Mouse (Mus musculus) kidney, adult 18-20 months (tissue): ENCODE data around the gene Cacna1g.

ENCODE experiments used
- DNase-seq: peaks from one replicate; pipeline ENCODE4 v3.0.0; 2021

The Cacna1g gene

DNA sequence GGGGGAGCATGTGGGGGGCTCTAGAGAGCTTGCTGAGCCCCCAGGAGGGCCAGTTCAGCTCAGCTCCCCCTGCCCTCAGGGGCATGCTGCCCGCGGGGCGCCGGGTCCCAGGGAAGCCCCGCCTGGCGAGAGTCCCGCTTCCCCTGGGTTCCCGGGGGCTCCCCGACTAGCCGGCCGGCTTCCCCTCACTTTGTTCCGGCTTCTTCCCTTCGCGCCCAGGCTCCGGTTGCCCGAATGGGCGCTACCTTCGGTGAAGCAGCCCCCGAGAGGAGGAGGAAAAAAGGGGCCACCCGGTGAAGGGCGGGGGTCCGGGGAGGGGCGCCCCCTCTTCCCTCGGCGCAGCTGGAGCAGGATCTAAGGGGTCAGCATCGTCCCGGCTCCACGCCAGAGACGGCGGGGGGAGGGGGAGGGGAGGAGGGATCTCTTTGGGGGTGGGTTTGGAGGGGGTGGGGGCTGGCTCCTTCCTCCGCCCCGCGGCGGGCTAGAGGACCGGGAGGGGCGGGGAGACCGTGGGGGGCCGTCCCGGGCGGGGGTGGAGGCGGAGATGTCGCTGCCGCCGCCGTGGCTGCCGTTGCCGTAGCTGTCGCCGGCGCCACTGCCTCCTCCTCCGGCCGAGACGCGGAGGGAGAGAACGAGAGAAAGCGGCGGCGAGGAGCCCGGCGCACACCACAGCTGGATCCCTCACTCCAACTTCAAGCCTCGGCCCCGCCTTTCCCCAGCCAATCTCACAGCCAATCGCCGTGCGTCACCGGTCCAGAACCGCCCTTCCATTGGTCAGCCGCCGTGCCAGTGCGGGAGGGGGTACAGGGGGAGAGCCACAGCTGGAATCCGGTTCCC, at the start of gene Cacna1g:
TSS of gene Cacna1g (minus strand) at position 492 of the 837 bp plus-strand sequence.
- DNase-seq, result peak; percentile 86

DNA sequence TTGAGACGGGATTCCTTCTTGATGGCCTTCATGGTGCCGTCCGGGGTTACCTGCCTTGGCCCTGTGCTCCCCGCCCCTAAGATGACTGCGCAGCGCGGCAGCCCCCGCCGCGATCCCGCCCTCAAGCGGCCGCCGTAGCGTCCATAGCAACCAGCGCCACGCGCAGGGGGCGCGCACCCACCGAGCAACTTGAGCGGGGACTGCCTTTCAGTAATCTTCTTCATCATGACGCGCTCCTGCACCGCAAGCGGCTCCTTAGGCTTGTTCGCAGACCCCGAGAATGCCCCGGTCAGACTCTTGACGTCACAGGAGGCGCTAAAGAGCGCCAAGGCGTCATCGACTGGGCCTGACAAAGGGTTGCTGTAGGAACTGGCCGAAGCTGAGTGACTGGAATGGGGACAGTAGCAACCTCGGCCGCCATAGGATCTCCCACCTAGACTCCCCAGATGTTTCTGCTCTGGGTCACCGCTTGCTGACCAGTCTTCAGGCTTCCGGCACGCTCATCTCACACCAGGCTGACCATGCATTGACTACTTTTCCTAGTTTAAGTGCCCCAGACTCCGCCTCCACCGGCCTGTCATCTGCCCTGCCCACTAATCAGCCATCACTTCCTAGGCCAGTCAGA, 47.3 kb upstream of the Cacna1g start, which contains the start of gene Mycbpap:
TSS of gene Mycbpap (minus strand) at position 524 of the 625 bp plus-strand sequence.
- peak; percentile 78 for DNase-seq

DNA sequence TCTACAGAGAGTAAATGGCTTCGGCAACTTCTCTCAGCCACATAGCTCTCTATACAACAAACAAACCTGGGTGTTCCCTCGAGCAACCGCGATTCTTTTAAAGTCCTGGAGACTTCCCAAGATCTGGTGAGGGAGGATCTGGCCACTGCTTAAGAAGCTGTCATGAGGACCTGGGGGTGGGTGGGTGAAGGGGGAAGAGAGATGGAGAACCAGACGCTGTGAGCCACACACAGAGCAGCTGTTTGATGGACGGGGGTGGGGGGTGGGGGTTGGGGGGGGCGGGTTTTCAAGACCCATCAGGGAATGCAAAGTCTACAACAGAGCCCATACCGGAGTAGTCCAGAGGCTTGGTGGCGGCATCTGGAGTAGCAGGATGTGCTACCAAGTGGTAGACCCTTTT, 39.5 kb upstream of the Cacna1g start:
- DNase-seq, result no peak

DNA sequence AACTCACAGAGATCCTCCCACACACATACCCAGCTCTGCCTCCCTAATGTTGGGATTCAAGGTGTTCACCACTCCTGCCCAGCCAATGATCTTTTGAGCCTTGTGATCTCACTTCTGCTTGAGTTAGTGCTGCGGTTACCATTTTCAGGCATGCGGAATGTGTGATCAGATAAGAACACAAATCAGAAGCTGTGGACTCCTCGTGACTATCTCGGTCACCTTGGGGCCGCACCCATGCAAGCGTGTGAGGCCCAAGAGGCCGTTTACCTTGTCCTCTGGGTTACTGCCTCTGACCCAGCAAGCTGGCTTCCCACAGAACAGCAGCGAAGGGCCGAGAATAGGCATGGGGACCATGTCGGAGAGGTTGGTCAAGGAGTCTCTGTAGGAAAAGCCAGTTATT, 35.0 kb upstream of the Cacna1g start:
- DNase-seq, result peak; percentile 51

DNA sequence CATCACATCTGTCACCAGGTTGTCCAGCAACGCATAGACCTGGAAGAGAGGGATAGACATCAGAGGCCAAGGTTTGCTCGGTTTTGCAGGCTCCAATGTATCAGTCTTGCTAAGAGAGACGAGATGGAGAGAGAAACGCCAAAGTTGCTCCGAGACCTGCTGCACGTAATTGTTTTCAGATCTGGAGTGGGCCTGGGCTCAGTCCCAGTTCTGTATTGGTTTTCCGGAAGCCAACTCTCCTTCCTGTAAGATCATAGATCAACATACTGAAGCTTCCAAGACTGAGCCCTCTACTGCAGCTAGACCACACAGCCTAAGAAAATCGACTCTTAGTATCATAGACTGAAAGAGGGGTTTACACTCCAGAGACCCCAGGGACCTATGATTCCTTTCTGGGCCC, 27.5 kb upstream of the Cacna1g start:
- DNase-seq, result no peak

DNA sequence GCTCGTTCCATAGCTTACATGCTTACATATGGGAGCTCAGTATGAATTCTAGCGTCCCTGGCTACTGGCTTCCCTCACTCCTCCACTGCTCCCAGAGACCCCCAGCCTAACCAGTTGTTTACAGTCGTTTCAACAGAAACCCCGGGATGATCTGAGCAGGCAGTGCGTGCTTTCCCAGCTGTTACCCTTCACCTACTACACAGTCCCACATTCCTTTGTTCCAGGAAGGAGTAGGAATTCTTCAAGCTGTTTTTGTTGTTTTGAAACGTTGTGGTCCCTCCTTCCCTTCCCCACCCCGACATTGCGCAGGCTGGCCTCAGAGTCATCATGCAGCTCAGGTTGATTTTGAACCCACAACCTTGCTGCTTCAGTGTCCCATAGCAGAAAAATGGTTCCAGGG, 26.4 kb upstream of the Cacna1g start:
- DNase-seq, result no peak

DNA sequence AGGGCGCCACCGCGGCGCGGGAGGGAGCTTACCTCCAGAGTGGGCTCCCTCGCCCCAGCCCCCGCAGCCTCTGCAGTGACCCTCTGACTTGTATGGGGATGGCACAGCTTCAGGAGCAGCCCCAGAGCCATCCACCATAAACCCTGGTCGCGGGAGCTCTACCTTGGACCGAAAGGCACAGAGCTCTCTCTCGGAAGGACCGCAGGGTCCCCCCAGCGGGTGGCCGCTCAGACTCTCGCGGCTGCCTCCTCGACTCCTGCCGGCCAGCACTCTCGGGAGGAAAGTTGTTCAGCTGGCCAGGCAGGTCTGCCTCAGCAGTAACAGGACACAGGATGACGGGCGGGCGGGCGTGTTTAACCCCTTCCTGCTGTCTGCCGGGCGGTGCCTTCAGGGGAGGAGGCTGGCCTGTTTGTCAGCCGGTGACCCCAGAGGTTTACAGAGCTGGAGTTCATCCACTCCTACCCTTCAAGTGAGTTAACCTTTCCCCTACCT, 25.7 kb upstream of the Cacna1g start, which contains the start of gene Epn3:
TSS of gene Epn3 (minus strand) at position 314 of the 492 bp plus-strand sequence.
- peak; percentile 66 for DNase-seq

DNA sequence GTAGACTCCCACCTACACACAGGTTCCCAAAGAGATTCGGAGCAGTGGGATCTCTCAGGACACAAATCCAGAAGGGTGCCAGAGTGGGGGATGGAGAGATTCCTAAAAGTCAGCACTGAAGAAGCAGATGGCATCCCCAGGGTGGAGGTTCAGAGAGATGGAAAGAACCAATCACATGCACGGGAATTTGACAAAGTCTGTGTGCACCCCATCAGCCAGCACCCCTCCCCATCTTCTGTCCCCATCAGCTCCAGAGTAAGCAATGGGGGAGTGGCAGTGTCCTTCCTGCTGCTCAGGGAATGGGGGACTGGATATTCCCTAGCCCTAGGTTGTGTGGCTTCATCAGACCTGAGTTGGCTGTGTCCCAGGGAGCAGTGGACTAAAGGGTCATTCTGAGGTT, 25.0 kb upstream of the Cacna1g start:
- DNase-seq, result no peak

DNA sequence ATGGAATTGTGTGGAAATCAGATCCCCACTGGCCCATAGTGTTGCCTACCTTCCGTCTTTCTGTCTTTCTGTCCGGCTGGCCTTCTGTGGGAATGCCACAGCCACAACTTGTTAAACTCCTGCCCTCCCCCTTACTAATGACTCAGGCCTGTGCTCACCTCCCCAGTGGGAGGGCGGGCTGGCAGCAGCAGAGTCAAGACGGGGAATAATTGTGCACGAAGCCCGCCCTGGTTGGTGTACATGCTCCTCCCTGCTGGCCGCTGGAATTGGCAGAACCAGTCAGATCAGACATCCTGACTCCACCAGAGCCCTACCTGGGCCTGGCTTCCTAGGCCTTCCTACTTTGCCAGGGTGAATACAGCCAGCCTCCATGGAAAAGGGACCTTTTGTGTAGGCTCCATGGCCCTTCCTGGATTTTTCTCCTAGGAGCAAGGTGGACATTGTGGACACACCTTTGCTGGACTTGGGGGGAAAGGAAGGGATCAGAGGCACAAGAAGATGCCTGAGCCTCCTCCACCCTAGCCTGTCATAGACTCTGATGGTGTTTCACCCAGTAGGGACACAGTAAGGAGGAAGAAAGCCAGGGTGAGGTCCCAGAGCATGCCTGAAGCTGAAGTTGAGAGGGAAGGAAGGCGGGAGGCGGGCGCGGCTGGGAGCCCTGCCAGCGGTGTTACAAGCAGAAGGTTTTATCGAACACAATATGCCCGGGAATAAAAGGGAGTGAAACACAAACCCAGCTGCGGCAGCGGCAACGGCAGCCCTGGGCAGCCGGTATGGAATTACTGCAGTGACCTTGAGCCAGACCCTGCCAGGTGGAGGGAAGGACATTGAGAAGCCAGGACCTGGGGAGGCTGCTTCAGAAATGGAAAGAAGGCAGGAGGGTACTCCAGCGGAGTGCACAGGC, 24.3 kb upstream of the Cacna1g start:
- peak; percentile 71 for DNase-seq

DNA sequence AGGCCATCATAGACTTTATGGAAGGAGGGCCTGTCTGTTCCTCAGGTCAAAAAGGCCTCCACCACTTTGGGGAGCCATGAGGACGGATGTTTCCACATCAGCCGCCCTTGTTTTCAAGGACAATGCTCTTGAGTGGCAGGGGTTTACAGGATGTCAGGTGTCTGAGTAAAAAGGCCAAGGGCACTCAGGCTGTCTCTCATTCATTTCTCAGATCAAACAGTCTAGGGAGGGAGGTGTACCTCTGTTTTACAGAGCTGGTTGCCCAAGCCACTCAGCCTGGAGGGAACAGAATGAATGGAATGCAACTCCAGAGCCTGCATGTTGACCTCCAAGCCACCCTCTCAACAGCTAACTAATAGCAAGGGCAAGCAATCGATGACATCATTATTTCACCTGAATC, 21.4 kb upstream of the Cacna1g start:
- no peak for DNase-seq

DNA sequence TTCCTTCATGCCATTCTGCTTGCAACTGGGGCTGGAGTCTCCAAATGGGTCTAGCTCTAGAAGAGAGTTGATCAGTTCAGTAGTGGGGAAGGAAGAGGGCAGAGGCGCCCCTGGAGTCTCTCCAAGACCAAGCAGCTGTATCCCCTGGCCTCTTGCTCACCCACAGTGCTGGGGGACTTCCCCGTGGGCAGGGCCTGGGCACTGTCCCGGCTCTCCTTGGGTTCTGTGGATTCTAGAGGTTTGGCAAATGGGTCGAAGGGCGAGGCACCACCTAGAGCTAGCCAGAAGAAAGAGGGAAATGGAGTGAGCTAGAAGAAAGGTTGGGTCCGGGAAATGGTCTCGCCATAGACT, 17.7 kb upstream of the Cacna1g start:
- no peak for DNase-seq

DNA sequence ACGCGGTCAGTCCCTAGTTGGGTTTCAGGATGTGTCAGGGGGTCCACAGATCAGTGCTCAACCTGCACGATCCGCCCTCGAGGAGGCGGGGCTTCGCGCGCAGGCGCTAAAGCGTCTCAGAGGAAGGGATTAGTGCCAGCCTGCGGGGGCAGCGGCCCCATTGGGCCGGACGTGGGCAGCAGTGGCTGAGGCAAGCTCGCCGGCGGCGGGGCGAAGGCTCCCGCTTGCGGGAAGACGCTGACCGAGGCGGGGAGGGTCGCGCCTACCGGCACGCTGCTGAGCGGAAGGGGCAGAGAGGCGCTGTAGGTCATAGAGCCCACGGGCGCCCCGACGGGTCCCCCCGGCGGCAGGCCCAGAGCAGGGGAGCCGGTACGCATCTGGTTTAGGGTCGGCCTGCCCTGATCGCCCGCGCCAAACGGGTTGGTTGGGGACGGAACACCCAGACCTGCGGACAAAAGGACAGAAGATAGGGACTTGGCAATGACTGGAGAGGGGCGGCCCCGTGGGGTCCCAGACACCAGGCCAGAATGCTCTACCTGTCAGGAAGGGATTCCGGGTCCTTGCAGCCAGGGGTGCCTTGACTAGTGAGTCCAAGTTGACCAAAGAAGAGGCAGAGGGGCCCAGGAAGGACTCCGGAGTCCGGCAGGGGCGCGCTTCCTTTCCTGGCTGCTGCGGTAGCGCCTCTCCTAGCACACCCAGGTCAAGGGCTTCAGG, 17.2 kb upstream of the Cacna1g start:
- DNase-seq, result peak; percentile 42

DNA sequence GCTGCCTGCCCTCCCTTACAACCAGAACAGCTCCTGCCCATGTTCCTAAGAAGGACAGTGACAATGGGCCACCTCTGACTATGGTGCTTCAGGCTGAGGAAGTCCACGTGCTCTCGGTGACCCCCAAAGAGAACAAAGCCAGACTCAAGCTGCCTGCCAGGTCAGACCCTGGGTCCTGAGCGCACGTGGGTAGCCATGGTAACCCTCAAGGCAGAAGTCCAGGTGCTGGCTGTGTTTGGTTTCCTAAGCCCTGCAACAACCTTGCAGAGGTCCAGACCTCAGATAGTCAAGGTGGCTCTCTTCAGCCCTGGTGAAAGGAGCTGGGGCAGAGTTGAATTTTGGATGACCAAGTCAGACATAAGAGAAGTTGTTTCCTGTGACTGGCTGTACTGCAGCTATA, 15.7 kb upstream of the Cacna1g start:
- no peak for DNase-seq

DNA sequence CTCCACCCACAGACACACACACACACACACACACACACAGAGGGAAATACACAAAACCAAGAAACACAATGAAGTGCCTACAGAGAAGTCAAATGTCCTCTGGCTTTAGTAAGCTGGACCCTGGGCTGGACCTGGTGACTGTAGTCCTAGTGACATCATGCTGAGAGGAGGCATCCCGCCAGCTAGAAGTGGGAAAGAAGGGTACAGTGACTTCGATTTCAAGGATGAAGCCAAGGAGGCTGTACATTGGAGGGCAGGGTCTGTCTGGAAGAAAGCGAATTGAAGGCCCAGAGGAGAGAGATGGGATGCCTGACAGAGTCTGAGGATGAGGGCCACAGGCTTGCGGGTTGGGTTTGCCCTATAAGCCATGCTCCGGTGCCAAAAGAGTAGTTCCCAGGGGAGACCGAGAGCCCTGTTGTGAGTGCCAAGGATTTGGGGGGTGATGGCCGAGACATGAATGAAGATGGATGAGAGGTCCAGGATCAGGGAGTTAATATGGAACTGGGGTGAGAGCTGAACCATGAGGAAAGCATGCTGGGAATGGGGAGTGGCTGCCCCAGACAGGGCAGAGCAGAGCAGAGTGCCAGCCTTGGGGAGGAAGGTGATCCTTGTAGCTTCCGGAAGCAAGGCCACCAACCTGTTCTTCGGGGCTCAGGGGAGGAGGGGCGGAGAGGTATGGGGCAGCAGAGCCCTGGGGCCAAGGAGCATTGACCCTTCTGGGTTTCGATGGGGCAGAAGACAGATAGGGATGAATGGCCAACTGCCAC, 15.0 kb upstream of the Cacna1g start:
- no peak for DNase-seq

DNA sequence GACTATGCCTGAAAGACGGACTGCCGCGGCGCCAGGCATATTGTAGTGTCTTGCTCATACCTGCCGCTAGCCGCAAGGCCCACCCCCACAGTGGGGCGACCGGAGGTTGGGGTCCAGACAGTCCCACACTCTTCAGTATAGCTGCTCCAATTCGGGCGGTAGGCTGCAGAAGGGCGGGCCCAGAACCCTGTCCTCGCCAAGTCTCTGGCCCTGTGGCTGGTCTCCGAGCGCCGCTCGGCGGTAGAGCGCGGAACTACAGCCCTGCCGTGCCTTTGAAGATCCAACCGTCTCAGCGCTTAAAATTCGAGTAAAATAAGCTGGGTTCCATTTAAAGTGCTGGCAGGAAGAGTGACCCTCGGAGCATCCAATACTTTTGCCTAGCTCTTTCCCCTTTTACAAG, 12.0 kb upstream of the Cacna1g start, which contains the start of gene Spata20:
TSS of gene Spata20 (minus strand) at position 179 of the 400 bp plus-strand sequence.
- peak; percentile 91 for DNase-seq

DNA sequence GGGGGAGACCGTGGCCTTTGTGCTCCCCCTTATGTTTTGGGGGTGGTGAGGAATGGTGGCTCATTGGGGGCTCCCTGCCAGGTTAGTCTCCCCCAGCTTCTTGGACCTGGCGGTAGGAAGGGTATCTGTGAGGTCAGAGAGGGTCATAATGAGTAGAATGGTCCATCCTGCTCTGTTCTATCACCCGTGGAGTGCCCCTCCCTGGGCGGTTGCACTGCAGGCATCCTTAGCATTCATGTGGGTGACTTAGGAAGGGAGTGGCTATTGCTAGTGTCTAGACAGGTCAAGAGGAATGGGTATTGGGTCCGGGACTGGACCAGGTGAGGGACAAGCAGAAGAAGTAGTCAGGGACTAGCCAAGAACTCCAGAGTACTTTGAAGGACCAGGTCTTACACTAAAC, 11.2 kb upstream of the Cacna1g start:
- DNase-seq, result no peak

DNA sequence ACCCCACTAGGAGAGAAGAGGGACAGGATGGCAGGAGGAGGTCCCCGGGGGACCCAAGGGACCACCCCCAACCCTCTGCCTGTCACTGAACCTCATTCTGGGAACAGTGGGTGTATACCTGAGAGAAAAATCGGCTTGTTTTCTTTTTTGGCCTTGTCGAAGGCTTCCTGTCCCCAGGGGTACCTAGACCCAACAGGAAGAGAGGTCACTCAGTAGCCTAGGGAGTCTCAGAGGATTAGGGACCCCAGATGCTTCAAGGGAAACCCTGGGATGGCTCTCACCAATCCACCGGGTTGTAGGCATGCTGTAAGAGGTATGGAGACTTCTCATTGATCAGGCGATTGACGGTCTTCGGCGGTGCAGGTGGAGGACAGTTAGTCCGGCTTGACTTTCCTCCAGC, 10.6 kb upstream of the Cacna1g start:
- DNase-seq, result no peak

DNA sequence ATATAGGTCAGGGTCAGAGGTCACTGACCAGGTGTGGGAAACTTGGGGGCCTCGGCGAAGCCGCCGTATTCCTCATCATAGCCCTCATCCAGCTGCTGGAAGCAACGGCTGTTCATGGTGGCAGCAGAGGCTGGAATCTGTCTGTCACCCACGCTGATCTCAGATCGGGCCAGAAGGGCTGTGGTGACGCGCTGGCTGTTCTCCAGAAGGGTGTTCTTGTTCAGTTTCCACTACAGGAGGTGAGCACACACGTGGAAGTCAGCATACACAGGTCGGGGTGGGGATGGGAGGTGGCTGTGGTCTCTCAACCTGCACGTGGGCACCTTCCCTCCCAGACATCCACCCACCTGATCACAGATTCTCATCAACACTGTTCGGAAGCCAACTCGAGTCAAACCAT, 9.9 kb upstream of the Cacna1g start:
- DNase-seq, result no peak

DNA sequence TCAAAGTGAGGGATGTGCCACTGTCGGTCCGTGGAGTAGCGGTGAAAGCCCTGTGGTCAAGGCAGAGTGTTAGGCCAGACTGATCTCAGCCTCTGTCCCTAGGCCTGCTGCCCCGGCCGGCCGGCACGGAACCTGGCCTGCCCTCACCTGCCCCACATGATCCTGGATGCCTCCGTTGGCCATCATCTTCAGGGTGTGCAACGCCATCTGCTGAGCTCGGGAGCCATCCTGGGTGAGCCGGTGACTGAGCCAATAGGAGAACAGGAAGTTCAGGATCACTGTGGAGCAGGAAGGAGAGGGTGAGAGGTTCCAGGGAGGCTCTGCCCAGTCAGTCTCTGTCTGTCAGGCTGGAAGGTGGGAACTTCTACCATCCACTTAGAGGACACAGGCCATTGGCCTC, 9.4 kb upstream of the Cacna1g start:
- peak; percentile 33 for DNase-seq

DNA sequence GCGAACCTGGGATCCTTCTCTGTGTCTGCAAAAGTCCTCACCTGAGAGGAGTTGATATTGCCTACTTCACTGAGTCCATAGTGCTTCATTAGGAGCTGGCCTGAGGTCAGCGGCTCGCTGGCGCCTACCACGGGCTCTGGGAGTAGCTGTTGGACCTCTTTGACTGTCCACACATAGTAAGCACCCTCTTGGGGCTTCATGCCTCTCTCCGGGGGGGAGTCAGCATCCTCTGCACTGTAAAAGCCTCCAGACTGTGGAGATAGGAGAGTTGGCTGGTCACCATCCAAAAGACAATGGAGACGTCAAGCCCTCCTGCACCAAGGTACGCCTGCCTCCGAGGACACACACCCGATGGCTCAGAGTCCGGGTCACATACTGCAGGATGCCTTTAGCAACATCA, 8.7 kb upstream of the Cacna1g start:
- DNase-seq, result no peak

DNA sequence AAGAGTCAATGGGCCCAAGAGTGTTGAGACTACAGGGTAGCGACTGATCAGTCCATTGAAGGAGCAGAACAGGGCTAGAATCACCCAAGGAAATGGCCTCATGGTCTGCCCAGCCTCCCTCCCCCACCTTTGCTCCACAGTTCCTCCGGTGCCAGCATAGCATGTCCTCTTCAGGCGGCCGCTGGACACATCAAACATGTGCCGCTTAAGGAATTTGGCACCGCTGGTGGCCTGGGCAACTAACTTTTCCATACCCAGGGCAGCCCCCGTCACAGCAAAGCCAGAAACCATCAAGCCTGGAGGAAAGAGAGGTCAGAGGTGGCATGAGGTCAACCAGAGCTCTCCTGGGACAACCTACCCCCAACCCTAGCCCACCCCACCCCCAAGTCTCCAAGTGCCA, 8.0 kb upstream of the Cacna1g start:
- no peak for DNase-seq

DNA sequence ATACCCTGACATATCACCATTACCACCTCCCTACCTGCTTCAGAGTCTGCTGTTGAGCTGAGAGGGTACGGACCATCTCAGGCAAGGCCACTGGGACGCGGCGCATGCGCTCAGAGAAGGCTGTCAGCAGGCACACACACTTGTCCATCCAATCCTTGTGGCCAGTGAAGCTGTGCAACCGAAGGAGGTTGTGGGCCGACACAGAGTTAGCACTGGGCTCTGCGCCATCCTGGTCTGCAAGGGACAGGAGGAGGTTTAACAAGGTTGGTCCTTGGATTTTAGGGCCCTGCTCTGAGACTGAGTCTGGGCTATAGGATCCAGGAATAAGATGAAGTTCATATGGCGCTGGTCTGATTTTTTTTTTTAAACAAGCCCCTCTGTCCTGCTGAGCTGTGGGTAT, 6.4 kb upstream of the Cacna1g start:
- no peak for DNase-seq
